Mouse (Mus musculus) megakaryocyte, embryonic 14.5 days (primary cell): ENCODE data around the gene Plxnd1. TPM values are rescaled to one million over a fixed set of nuclear protein-coding genes. Genes with fewer than 3 reads are reported as not detected.

Experiments used
- H3K27me3 ChIP-seq: replicated peaks from 2 replicates; pipeline ENCODE3; 2012; ENCODE audit warnings: inconsistent platforms
- H3K36me3 ChIP-seq: replicated peaks from 2 replicates; pipeline ENCODE3; 2012; ENCODE audit warnings: low read length, inconsistent platforms, mixed read lengths
- H3K4me1 ChIP-seq: 2 replicates; pipeline ENCODE4 v1.6.1; 2012; ENCODE audit warnings: inconsistent platforms
- H3K4me3 ChIP-seq: replicated peaks from 2 replicates; pipeline ENCODE3; 2012; ENCODE audit warnings: moderate library complexity, mild to moderate bottlenecking, inconsistent platforms
- H3K9me3 ChIP-seq: 2 replicates; pipeline ENCODE4 v1.6.1; 2012; ENCODE audit warnings: inconsistent platforms
- FLI1 ChIP-seq: IDR thresholded peaks from 2 replicates; pipeline ENCODE4 v1.6.1; 2012; ENCODE audit warnings: low read length, inconsistent platforms, mixed read lengths
- GATA1 ChIP-seq: IDR thresholded peaks from 3 replicates; pipeline ENCODE4 v1.6.1; 2012; ENCODE audit warnings: mixed read lengths, low read length, inconsistent platforms, borderline replicate concordance
- polyA plus RNA-seq: library from polyadenylated mRNA; stranded (reverse); fragments of >175 nt; gene quantifications from 2 replicates; pipeline ENCODE4 v1.2.3, GENCODE M21; 2012; ENCODE audit warnings: low replicate concordance; ENCODE audit not compliant: insufficient read depth

Gene Plxnd1
- polyA plus RNA-seq, 1 experiment, result 14.9 TPM

GRCm38 (mm10) chr6:115971273-115972060, 23.3 kb downstream of the Plxnd1 start:
- H3K36me3 ChIP-seq, result peaks cover 79% of the 10 kb centered on the region
- H3K27me3 ChIP-seq, result peaks cover 54% of the 10 kb centered on the region
- TF ChIP-seq GATA1, result no peak
- TF ChIP-seq FLI1, result no peak
- no peak overlapping the region for H3K4me3 ChIP-seq
- H3K9me3 ChIP-seq, result no peaks in the 10 kb centered on the region
- peaks cover 50% of the 10 kb centered on the region for H3K4me1 ChIP-seq

- TF ChIP-seq FLI1 (no peak), GATA1 (no peak)
- Histone ChIP-seq H3K27me3 (peaks cover 50% of the 10 kb centered on the region), H3K36me3 (peaks cover 73% of the 10 kb centered on the region), H3K4me1 (peaks cover 59% of the 10 kb centered on the region), H3K4me3 (no peak overlapping the region), H3K9me3 (no peaks in the 10 kb centered on the region)
These were observed 24.9 kb downstream of the Plxnd1 start for GRCm38 (mm10) chr6:115969952-115970351.

GRCm38 (mm10) chr6:115969103-115969502, 25.7 kb downstream of the Plxnd1 start:
- Histone ChIP-seq H3K4me1 (peaks cover 59% of the 10 kb centered on the region), H3K4me3 (no peak overlapping the region), H3K36me3 (peaks cover 66% of the 10 kb centered on the region), H3K9me3 (no peaks in the 10 kb centered on the region), H3K27me3 (peaks cover 48% of the 10 kb centered on the region)
- no peak for TF ChIP-seq FLI1
- no peak for TF ChIP-seq GATA1

GRCm38 (mm10) chr6:115968700-115969099, 26.1 kb downstream of the Plxnd1 start:
- H3K27me3 ChIP-seq, result peaks cover 49% of the 10 kb centered on the region
- H3K36me3 ChIP-seq, result peaks cover 69% of the 10 kb centered on the region
- peaks cover 56% of the 10 kb centered on the region for H3K4me1 ChIP-seq
- TF ChIP-seq FLI1 (no peak), GATA1 (no peak)
- no peak overlapping the region for H3K4me3 ChIP-seq
- H3K9me3 ChIP-seq, result no peaks in the 10 kb centered on the region

- Histone ChIP-seq H3K9me3 (no peaks in the 10 kb centered on the region), H3K4me1 (peaks cover 50% of the 10 kb centered on the region), H3K4me3 (no peak overlapping the region), H3K36me3 (peaks cover 75% of the 10 kb centered on the region), H3K27me3 (peaks cover 47% of the 10 kb centered on the region)
- TF ChIP-seq GATA1 (no peak), FLI1 (no peak)
These were observed 26.7 kb downstream of the Plxnd1 start for GRCm38 (mm10) chr6:115968086-115968485.

- Histone ChIP-seq H3K9me3 (no peaks in the 10 kb centered on the region), H3K27me3 (peaks cover 44% of the 10 kb centered on the region), H3K4me1 (peaks cover 45% of the 10 kb centered on the region), H3K36me3 (peaks cover 82% of the 10 kb centered on the region), H3K4me3 (no peak overlapping the region)
- no peak for TF ChIP-seq GATA1
- no peak for TF ChIP-seq FLI1
These were observed 27.4 kb downstream of the Plxnd1 start for GRCm38 (mm10) chr6:115967291-115967880.

GRCm38 (mm10) chr6:115966227-115966966, 28.4 kb downstream of the Plxnd1 start:
- Histone ChIP-seq H3K4me3 (no peak overlapping the region), H3K9me3 (no peaks in the 10 kb centered on the region), H3K36me3 (peaks cover 83% of the 10 kb centered on the region), H3K4me1 (peaks cover 39% of the 10 kb centered on the region), H3K27me3 (peaks cover 40% of the 10 kb centered on the region)
- TF ChIP-seq FLI1, result no peak
- TF ChIP-seq GATA1, result no peak

- TF ChIP-seq GATA1 (no peak), FLI1 (no peak)
- Histone ChIP-seq H3K4me3 (no peak overlapping the region), H3K36me3 (peaks cover 86% of the 10 kb centered on the region), H3K4me1 (peaks cover 26% of the 10 kb centered on the region), H3K27me3 (peaks cover 42% of the 10 kb centered on the region), H3K9me3 (no peaks in the 10 kb centered on the region)
These were observed 31.1 kb downstream of the Plxnd1 start for GRCm38 (mm10) chr6:115963656-115964055.

GRCm38 (mm10) chr6:115962439-115963085, 32.2 kb downstream of the Plxnd1 start:
- Histone ChIP-seq H3K27me3 (peaks cover 35% of the 10 kb centered on the region), H3K36me3 (peaks cover 85% of the 10 kb centered on the region), H3K4me3 (no peak overlapping the region), H3K4me1 (peaks cover 23% of the 10 kb centered on the region; the same call in 1 of the 2 replicates), H3K9me3 (no peaks in the 10 kb centered on the region)
- TF ChIP-seq GATA1 (no peak), FLI1 (no peak)

GRCm38 (mm10) chr6:115961743-115962142, 33.1 kb downstream of the Plxnd1 start:
- TF ChIP-seq GATA1 (no peak), FLI1 (no peak)
- Histone ChIP-seq H3K4me3 (no peak overlapping the region), H3K36me3 (peaks cover 83% of the 10 kb centered on the region), H3K9me3 (no peaks in the 10 kb centered on the region), H3K4me1 (peaks cover 28% of the 10 kb centered on the region), H3K27me3 (peaks cover 30% of the 10 kb centered on the region)
